Mouse (Mus musculus) hindbrain, postnatal 0 days (tissue): ENCODE measurements at regions not wholly inside any gene's neighbourhood (a gene's known extent, or its start where the extent isn't known, plus 50 kb on each side); places are given as distances from the start of the nearest gene placed in this dataset.
A peak's percentile ranks its signal among the peaks of the same experiment; 100 is the strongest.

Experiments
- ATAC-seq: fragments of 200-750 bp; cut with Nextera tagmentation; 2 replicates; pipeline ENCODE4 v1.8.0; 2017; ENCODE audit warnings: mild to moderate bottlenecking, moderate TSS enrichment, moderate library complexity
- DNase-seq: peaks from one replicate; pipeline ENCODE4 v3.0.0-alpha.2; 2015; ENCODE audit warnings: low spot score
- H3K27ac ChIP-seq: fragments of 300-500 bp; sonication (generic); 2 replicates; pipeline ENCODE4 v1.5.1; 2014; ENCODE audit warnings: mild to moderate bottlenecking
- H3K27me3 ChIP-seq: fragments of 300-500 bp; sonication (generic); 2 replicates; pipeline ENCODE4 v1.6.1; 2014; ENCODE audit warnings: low read length, mixed read lengths; ENCODE audit not compliant: insufficient read depth
- H3K36me3 ChIP-seq: fragments of 300-500 bp; sonication (generic); 2 replicates; pipeline ENCODE4 v1.6.1; 2014; ENCODE audit warnings: low read length, mixed read lengths; ENCODE audit not compliant: insufficient read depth
- H3K4me1 ChIP-seq: fragments of 300-500 bp; sonication (generic); 2 replicates; pipeline ENCODE4 v1.6.1; 2014; ENCODE audit warnings: antibody characterized with exemption, low read length, mixed read lengths; ENCODE audit not compliant: insufficient read depth
- H3K4me2 ChIP-seq: fragments of 300-500 bp; sonication (generic); 2 replicates; pipeline ENCODE4 v1.6.1; 2014; ENCODE audit warnings: low read depth, mild to moderate bottlenecking, low read length, moderate library complexity, mixed read lengths
- H3K4me3 ChIP-seq: fragments of 300-500 bp; sonication (generic); 2 replicates; pipeline ENCODE4 v1.5.1; 2014; ENCODE audit warnings: low read length
- H3K9ac ChIP-seq: fragments of 300-500 bp; sonication (generic); replicated peaks from 2 replicates; pipeline ENCODE4 v1.6.1; 2014; ENCODE audit warnings: mild to moderate bottlenecking, low read length, moderate library complexity, mixed read lengths
- H3K9me3 ChIP-seq: fragments of 300-500 bp; sonication (generic); 2 replicates; pipeline ENCODE4 v1.6.1; 2016; ENCODE audit warnings: low read length, mixed read lengths
- CTCF ChIP-seq: IDR thresholded peaks from 2 replicates; pipeline ENCODE4 v1.5.1; 2016; ENCODE audit warnings: antibody characterized with exemption, control low read depth, low read depth
- WGBS: fragments of 180-500 bp; shearing (Covaris S2); extraction: QIAGEN DNeasy Blood & Tissue Kit; methylation state at CpG from one replicate; pipeline ENCODE4 v1.1.7; 2014; 5-methylcytosine and 5-hydroxymethylcytosine counted together

DNA sequence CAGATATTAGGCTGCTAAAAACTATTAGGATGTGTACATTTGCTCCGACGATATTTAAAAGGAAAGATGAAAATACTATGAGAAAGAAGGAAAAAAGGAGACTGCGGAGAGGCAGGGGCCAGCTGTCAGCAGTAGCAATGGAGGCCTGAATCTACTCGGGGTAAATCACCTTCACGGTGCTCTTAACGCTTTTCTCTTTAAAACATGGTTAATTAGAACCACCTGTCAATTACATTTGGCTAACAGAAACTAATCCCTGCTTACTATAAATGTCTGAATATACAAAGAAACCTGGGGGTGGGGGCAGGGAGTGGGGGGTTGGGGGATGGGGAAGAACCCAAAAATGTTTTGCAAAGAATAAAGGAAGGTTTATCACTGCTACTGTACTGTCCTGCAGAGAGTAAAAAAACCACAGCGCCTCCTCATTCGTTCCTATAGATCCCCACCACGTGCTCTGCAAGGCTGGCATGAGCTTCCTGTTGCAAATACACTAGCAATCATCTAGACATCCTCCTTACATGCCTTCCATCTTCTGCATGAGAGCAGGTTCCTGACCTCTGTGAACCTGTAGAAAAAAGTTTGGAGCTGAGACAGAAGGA, 172.5 kb downstream of the Trib2 start:
- no peak for TF ChIP-seq CTCF
- DNase-seq (no peak), ATAC-seq (no peak)
- H3K27ac ChIP-seq: no peak overlapping the region
- H3K9me3 ChIP-seq: no peaks in the 10 kb centered on the region
- H3K4me3 ChIP-seq: no peak overlapping the region
- no peak overlapping the region for H3K9ac ChIP-seq
- H3K27me3 ChIP-seq: no peaks in the 10 kb centered on the region
- H3K36me3 ChIP-seq: no peaks in the 10 kb centered on the region
- H3K4me2 ChIP-seq: no peak overlapping the region
- H3K4me1 ChIP-seq: no peaks in the 10 kb centered on the region
- WGBS: 59% methylated on average over 9 of the region's 9 CpGs

GRCm38 (mm10) chr12:15643669-15644068, 173.1 kb downstream of the Trib2 start:
- DNase-seq: no peak

DNA sequence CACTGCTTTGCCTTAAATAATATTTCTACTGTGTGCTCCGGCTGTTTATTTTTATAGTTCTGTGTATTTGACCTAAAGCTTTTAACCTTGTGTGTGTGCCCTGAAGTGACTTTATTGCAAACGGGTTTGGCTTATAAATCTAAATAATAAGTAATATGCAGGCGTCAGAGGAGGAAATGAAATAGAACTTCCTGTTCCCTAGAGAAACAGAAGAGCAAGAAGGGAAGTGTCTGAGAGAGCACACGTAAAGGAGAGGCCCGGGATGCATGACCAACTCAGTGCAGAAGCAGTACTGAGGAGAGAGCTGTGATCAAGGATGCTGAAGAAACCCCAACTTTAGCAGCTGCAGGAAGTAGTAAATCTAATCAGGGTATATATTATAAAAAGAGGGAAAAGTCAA, 176.4 kb downstream of the Trib2 start:
- H3K9me3 ChIP-seq: no peaks in the 10 kb centered on the region
- H3K36me3 ChIP-seq: no peaks in the 10 kb centered on the region
- no peak overlapping the region for H3K9ac ChIP-seq
- H3K4me1 ChIP-seq: no peaks in the 10 kb centered on the region
- no peak overlapping the region for H3K4me3 ChIP-seq
- 0 out of 2 replicates have a peak overlapping the region, but pooled peaks have one; percentile 20 for H3K27ac ChIP-seq
- DNase-seq: no peak
- no peak overlapping the region for H3K4me2 ChIP-seq
- no peak for ATAC-seq
- no peak for TF ChIP-seq CTCF
- no peaks in the 10 kb centered on the region for H3K27me3 ChIP-seq
- 84% methylated on average over 5 of the region's 5 CpGs for WGBS

More at GRCm38 (mm10) chr12:15643669-15644068, 173.1 kb downstream of the Trib2 start:
- Histone ChIP-seq H3K9ac (no peak overlapping the region), H3K4me2 (no peak overlapping the region), H3K4me3 (no peak overlapping the region), H3K4me1 (no peaks in the 10 kb centered on the region), H3K27me3 (no peaks in the 10 kb centered on the region), H3K27ac (no peak overlapping the region), H3K9me3 (no peaks in the 10 kb centered on the region), H3K36me3 (no peaks in the 10 kb centered on the region)
- 34% methylated on average over 3 of the region's 3 CpGs for WGBS
- ATAC-seq: no peak
- no peak for TF ChIP-seq CTCF

DNA sequence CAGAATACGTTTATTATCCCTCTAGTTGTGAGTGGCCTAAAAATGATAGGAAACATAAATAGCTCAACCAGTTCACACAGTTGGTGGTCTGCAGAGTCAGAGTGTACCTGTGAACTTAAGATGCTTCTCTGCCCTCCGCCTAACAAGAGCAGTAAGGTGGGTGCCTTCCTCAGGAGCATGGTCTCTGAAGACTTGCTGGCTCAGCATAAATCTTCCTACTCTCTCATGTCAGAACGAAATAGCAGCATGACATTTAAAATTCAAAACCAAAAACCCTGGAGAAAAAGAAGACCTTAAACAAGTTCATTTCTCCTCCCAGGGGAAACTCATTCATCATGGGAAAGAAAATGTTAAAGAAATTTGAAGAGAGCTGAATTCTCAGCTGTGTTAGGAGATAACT, 186.8 kb downstream of the Trib2 start:
- DNase-seq: no peak
- Histone ChIP-seq H3K9me3 (no peaks in the 10 kb centered on the region), H3K4me3 (no peak overlapping the region), H3K27me3 (no peaks in the 10 kb centered on the region), H3K4me2 (no peak overlapping the region), H3K4me1 (no peaks in the 10 kb centered on the region), H3K36me3 (no peaks in the 10 kb centered on the region), H3K27ac (no peak overlapping the region), H3K9ac (no peak overlapping the region)
- 74% methylated on average over 3 of the region's 3 CpGs for WGBS
- TF ChIP-seq CTCF: no peak
- ATAC-seq: no peak

GRCm38 (mm10) chr12:15619521-15619920, 197.2 kb downstream of the Trib2 start:
- H3K4me1 ChIP-seq: peaks cover 6% of the 10 kb centered on the region; the same call in 1 of the 2 replicates
- H3K27me3 ChIP-seq: no peaks in the 10 kb centered on the region
- no peak overlapping the region for H3K4me3 ChIP-seq
- no peak overlapping the region for H3K9ac ChIP-seq
- no peaks in the 10 kb centered on the region for H3K36me3 ChIP-seq
- no peak overlapping the region for H3K4me2 ChIP-seq
- H3K27ac ChIP-seq: no peak overlapping the region
- DNase-seq: no peak
- no peaks in the 10 kb centered on the region for H3K9me3 ChIP-seq
- ATAC-seq: no peak
- TF ChIP-seq CTCF: no peak
- 92% methylated on average over 2 of the region's 2 CpGs for WGBS

GRCm38 (mm10) chr12:15617312-15617711, 199.4 kb downstream of the Trib2 start:
- TF ChIP-seq CTCF: no peak
- no peak overlapping the region for H3K4me3 ChIP-seq
- H3K4me1 ChIP-seq: peaks cover 6% of the 10 kb centered on the region; the same call in 1 of the 2 replicates
- DNase-seq (peak; percentile 63), ATAC-seq (peak; percentile 68)
- H3K27ac ChIP-seq: no peak overlapping the region
- 21% methylated on average over 1 of the region's 1 CpGs for WGBS
- H3K4me2 ChIP-seq: no peak overlapping the region
- H3K9me3 ChIP-seq: no peaks in the 10 kb centered on the region
- H3K36me3 ChIP-seq: no peaks in the 10 kb centered on the region
- H3K27me3 ChIP-seq: no peaks in the 10 kb centered on the region
- no peak overlapping the region for H3K9ac ChIP-seq

DNA sequence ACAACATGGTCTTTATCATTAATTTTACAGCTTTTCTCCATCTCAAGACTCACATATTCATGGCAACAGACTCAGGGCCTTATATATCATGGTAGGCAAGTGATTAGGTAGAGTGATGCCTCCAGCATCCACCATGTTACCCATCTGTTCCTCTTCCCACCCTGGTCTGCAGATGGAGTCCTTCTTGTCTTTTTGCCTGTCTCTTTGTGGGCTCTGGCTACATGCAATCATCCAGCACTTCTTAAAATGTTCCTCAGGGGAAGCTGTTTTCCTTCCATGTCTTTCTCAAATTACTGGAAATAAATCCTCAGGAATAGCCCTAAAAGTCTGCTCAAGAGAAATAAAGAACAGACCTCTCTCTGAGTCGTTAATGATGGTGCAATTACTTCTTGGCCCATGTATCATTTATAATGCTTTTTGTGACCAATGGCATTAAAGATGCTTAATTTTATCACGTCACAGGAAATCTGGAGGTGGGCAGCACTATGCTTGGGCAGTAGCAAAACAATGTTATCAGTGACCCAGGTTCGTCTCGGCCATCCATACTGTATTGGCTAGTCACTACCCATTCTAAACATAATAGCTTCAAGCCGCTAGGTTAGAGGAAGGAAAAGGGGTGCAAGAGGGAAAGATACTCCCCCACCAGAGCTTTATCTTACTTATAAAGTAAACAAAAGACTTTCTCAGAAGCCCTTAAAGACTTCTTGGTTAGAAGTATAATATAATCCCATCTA, 204.7 kb downstream of the Trib2 start:
- Histone ChIP-seq H3K4me2 (no peak overlapping the region), H3K27me3 (no peaks in the 10 kb centered on the region), H3K9ac (no peak overlapping the region), H3K4me1 (no peaks in the 10 kb centered on the region), H3K36me3 (no peaks in the 10 kb centered on the region), H3K4me3 (no peak overlapping the region), H3K9me3 (no peaks in the 10 kb centered on the region), H3K27ac (no peak overlapping the region)
- no peak for TF ChIP-seq CTCF
- 84% methylated on average over 5 of the region's 5 CpGs for whole genome bisulfite sequencing
- DNase-seq: no peak
- ATAC-seq: no peak
